Mouse (Mus musculus) heart, postnatal 0 days (tissue): Measurements from ENCODE around the gene Gorasp1.

Source experiments
- CTCF ChIP-seq: IDR thresholded peaks from 2 replicates; pipeline ENCODE4 v1.5.1; 2016; ENCODE audit warnings: antibody characterized with exemption, control low read depth, low read depth
- EP300 ChIP-seq: IDR thresholded peaks from 2 replicates; pipeline ENCODE4 v1.6.1; 2016; ENCODE audit warnings: antibody characterized with exemption, low read depth

GRCm38 (mm10) chr9:119933675-119934074 lies 3.7 kb downstream of the Gorasp1 start:
- no peak for TF ChIP-seq CTCF
- TF ChIP-seq EP300, result no peak
